Mouse (Mus musculus): ENCODE data around the gene Asic2. TPM values are rescaled to one million over a fixed set of nuclear protein-coding genes. Genes with fewer than 3 reads are reported as not detected.

The Asic2 gene
- total and polyA plus RNA-seq, 3 experiments: not detected

- no peaks in the 10 kb centered on the region for H3K27me3 ChIP-seq (ENCODE audit: control insufficient read depth in 1 of 2, insufficient read depth in 2 of 2, low read length in 2 of 2)
- H3K4me3 ChIP-seq (ENCODE audit: control insufficient read depth in 1 of 2, insufficient read depth in 1 of 2, low read depth in 2 of 2, low read length in 2 of 2): no peak overlapping the region
- peak; percentile 37 for DNase-seq (ENCODE audit: low read depth, low spot score)
Measured at GRCm38 (mm10) chr11:80917688-80918087, 1050.6 kb downstream of the Asic2 start.

GRCm38 (mm10) chr11:80913408-80914024 lies 1054.7 kb downstream of the Asic2 start:
- no peaks in the 10 kb centered on the region for H3K9me3 ChIP-seq (replicated peaks; ENCODE audit: insufficient read depth, low read length)
- TF ChIP-seq ZNF384 (IDR thresholded peaks at IDR 0.05; ENCODE audit: low read depth, low read length) (no peak), RAD21 (IDR thresholded peaks at IDR 0.05; ENCODE audit: low read depth, low read length) (no peak), MYC (IDR thresholded peaks at IDR 0.05; ENCODE audit: low read depth, low read length) (no peak), ZC3H11A (IDR thresholded peaks at IDR 0.05; ENCODE audit: low read depth, low read length) (no peak)
- H3K79me2 ChIP-seq (ENCODE audit: control insufficient read depth, insufficient read depth, low read length, poor library complexity): no peaks in the 10 kb centered on the region
- no peak overlapping the region for H3K27ac ChIP-seq (ENCODE audit: control insufficient read depth, low read depth, low read length)
- no peak overlapping the region for H3K9ac ChIP-seq (ENCODE audit: control insufficient read depth, low read depth, low read length, poor library complexity, severe bottlenecking)
- no peaks in the 10 kb centered on the region for H3K4me1 ChIP-seq (ENCODE audit: control insufficient read depth in 1 of 2, insufficient read depth in 2 of 2, low read length in 2 of 2)
- H3K27me3 ChIP-seq (ENCODE audit: control insufficient read depth in 1 of 2, insufficient read depth in 2 of 2, low read length in 2 of 2): no peaks in the 10 kb centered on the region
- DNase-seq (ENCODE audit: low read depth, low spot score): no peak
- H3K36me3 ChIP-seq (ENCODE audit: control insufficient read depth in 1 of 2, insufficient read depth in 2 of 2, low read length in 2 of 2): no peaks in the 10 kb centered on the region
- no peak overlapping the region for H3K4me3 ChIP-seq (ENCODE audit: control insufficient read depth in 1 of 2, insufficient read depth in 1 of 2, low read depth in 2 of 2, low read length in 2 of 2)

More at GRCm38 (mm10) chr11:80917688-80918087, 1050.6 kb downstream of the Asic2 start:
- H3K36me3 ChIP-seq (ENCODE audit: control insufficient read depth in 1 of 2, insufficient read depth in 2 of 2, low read length in 2 of 2): no peaks in the 10 kb centered on the region
- TF ChIP-seq ZKSCAN1 (IDR thresholded peaks at IDR 0.05; ENCODE audit: low read depth, low read length) (no peak), MAZ (IDR thresholded peaks at IDR 0.05; ENCODE audit: low read depth, low read length) (no peak), CTCF (IDR thresholded peaks at IDR 0.05 in 2 of 3, conservative IDR thresholded peaks at IDR 0.05 in 1 of 3; ENCODE audit: control insufficient read depth in 1 of 3, insufficient read depth in 1 of 3, low read depth in 2 of 3, low read length in 3 of 3, poor library complexity in 1 of 3, severe bottlenecking in 1 of 3) (peak; percentile 45 to 58 (median 47); a peak in 5 of 6 replicates), ZMIZ1 (IDR thresholded peaks at IDR 0.05; ENCODE audit: low read depth, low read length) (no peak), MEF2A (IDR thresholded peaks at IDR 0.05; ENCODE audit: extremely low read depth, insufficient replicate concordance, low read depth, low read length, poor library complexity, severe bottlenecking) (no peak), POLR2AphosphoS5 (IDR thresholded peaks at IDR 0.05; ENCODE audit: borderline replicate concordance, low read depth, low read length) (no peak), RAD21 (IDR thresholded peaks at IDR 0.05; ENCODE audit: low read depth, low read length) (peak; percentile 21), SMC3 (IDR thresholded peaks at IDR 0.05; ENCODE audit: low read depth, low read length) (peak; percentile 63), GATA1 (IDR thresholded peaks at IDR 0.05; ENCODE audit: low read depth, low read length) (no peak), EP300 (IDR thresholded peaks at IDR 0.05; ENCODE audit: low read depth in 1 of 2, low read length in 2 of 2) (no peak), TCF12 (IDR thresholded peaks at IDR 0.05; ENCODE audit: low read depth, low read length) (no peak)
- H3K27ac ChIP-seq (ENCODE audit: control insufficient read depth, low read depth, low read length): no peak overlapping the region
- H3K9me3 ChIP-seq (replicated peaks; ENCODE audit: insufficient read depth, low read length): no peaks in the 10 kb centered on the region
- no peaks in the 10 kb centered on the region for H3K79me2 ChIP-seq (ENCODE audit: control insufficient read depth, insufficient read depth, low read length, poor library complexity)
- no peak overlapping the region for H3K9ac ChIP-seq (ENCODE audit: control insufficient read depth, low read depth, low read length, poor library complexity, severe bottlenecking)
- no peaks in the 10 kb centered on the region for H3K4me1 ChIP-seq (ENCODE audit: control insufficient read depth in 1 of 2, insufficient read depth in 2 of 2, low read length in 2 of 2)
